Mouse (Mus musculus) adrenal gland, postnatal 25 days (tissue): ENCODE data around the gene Cnih2. TPM values are rescaled to one million over a fixed set of nuclear protein-coding genes. Genes with fewer than 3 reads are reported as not detected.
A peak's percentile ranks its signal among the peaks of the same experiment; 100 is the strongest.

Experiments
- DNase-seq: peaks from one replicate; pipeline ENCODE4 v3.0.0; 2021; ENCODE audit warnings: mixed read lengths
- total RNA-seq: library from RNA; stranded (reverse); gene quantifications from 2 replicates; pipeline ENCODE4 v1.2.3, GENCODE M21; 2021

Cnih2 gene
- total RNA-seq, 1 experiment from 2014 or later, result 2.7 TPM

- peak; percentile 69 for DNase-seq
Observed at GRCm38 (mm10) chr19:5067867-5068569, 30.3 kb downstream of the Cnih2 start, which contains the start of gene Cd248. Cd248 (plus strand) TSS chr19:5068078.

DNA sequence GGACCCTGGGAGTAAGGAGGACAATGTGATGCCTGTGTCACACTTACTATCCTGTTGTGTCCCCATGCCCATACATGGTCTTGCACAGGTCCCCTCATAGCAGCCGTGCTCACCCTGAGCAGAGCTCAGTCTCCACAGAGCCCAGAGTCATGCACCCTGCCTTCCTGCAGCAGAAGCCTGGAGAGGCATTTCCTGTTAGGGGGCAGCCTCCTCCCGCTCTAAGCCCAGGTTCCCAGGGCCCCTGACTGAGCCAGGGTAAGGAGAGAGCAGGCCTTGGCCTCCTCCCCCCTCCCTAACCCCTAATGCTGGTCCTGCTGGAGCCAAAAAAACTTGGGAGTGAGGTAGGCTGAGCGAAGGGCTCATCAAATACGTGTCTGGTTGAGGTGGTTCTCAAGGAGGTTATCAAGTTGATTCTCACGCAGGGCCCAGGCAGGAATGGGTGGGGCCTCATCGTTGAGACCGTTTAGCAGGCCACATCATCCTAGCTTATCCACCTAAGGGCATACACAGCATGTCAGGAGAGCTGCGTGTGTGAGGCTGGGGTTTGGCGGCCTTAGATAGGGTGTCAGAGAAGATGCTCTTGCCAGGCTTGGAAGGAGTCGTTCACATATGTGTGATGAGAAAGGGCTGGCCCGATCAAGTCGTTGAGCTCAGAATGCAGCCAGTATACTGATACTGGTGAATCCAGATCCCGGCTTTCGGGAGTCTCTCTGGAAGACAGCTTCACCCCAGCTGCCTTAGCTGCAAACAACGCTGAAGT lies 31.1 kb downstream of the Cnih2 start:
- no peak for DNase-seq

DNA sequence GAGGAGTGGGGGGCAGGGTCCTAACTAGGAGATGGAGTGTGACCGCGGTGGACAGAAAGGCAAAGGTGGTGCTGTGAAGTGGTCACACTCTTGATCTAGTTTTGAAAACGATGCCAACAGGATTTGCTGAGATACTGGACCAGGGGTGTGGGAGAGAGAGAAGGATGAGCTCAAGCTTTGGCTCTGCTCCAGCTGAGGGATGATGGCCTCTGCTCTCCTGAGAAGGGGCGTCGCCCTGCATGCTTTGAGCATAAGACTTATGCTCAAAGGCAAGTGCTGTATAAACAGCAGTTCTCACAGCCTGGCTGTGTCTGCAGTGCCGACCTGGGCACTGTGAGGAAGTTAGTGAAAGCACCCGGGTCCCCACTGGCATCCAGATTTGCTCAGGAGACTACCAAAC lies 33.2 kb downstream of the Cnih2 start:
- no peak for DNase-seq

- no peak for DNase-seq
Observed at GRCm38 (mm10) chr19:5062446-5062845, 35.9 kb downstream of the Cnih2 start.

DNA sequence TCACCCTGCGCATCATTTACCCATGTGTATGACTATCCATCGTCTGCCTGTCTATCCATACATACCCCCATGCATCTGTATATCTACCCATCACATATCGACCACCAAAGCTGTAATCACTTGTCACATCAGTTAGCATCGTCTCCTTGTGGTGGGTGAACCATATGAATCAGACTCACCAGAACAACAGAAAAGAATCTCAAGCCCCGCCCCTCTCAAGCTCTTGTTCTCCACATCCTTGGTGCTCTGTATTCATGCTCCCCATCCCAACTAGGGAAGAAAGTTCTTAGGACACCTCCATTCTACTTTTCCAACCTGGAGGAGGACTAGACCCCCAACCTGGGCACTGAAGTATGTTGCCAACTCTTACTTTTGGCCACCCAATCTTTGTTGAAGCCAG lies 36.3 kb downstream of the Cnih2 start:
- DNase-seq, result no peak

DNA sequence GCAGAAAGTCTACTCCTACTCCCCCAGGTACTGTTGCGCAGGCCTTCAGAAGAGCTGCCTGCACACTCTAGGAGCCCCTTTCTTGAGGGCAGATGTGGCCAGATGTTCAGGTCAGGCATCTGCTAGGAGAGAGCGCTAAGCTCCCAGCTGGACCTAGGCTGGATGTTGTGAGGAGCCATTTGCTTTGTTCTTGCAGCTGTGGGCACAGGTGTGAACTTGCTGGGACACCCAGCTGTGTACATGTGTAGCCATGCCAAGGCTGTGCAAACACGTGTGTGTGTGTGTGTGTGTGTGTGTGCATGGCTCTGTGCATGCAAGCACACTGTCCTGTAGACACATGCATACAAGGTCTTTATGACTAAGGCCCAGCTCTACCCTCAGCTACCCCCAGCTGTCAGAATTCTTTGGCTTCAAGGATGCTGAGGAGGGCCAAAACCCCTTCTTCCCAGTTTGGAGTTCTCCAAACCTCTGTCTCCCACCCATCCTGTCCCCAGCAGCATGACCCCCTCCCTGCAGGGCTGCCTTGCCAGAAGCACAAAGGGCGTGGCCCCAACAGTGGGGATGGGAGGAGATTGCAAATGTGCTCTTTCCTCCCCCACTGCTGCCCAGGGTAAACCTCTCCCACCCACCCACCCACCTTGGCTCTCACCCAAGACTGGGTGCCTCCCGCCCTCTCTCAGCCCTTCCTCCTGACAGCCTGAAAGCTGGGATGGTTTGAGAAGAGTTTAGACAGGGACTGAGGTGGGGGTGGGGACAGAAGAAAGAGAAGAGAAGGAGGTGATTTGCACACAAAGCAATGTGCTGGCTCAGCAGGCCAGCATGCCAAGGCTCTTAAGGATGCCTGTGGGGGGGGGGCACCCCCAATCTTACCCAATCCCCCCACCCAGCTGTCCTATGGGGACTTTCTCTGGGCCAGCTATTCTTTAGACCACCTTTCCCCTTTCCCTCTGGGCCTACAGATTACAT lies 37.7 kb downstream of the Cnih2 start:
- no peak for DNase-seq

GRCm38 (mm10) chr19:5058801-5059771 lies 39.2 kb downstream of the Cnih2 start:
- DNase-seq, result no peak

- no peak for DNase-seq
Observed at GRCm38 (mm10) chr19:5057876-5058775, 40.2 kb downstream of the Cnih2 start.

DNA sequence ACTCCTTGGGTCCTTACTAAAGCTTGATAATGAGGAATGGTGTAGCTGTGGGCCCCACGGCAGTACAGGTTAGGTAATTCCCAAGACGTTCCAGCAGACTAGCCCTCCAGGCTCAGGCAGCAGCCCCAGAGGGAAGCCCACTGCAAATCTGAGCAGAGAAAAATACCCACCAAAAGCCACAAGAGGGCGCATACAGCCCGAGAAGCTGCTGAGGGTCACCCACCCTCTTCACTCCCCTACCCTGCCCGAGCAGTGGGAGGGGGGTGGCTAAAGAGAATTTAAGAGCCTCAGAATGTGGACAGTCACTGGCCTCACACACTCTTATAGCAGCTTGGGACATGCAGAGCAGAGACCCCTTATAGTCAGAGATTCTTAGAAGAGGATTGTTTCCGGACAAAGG lies 42.1 kb downstream of the Cnih2 start:
- no peak for DNase-seq

- DNase-seq, result peak; percentile 67
Observed at GRCm38 (mm10) chr19:5053909-5054308, 44.4 kb downstream of the Cnih2 start.

- DNase-seq, result no peak
Observed at GRCm38 (mm10) chr19:5052853-5053252, 45.5 kb downstream of the Cnih2 start.

DNA sequence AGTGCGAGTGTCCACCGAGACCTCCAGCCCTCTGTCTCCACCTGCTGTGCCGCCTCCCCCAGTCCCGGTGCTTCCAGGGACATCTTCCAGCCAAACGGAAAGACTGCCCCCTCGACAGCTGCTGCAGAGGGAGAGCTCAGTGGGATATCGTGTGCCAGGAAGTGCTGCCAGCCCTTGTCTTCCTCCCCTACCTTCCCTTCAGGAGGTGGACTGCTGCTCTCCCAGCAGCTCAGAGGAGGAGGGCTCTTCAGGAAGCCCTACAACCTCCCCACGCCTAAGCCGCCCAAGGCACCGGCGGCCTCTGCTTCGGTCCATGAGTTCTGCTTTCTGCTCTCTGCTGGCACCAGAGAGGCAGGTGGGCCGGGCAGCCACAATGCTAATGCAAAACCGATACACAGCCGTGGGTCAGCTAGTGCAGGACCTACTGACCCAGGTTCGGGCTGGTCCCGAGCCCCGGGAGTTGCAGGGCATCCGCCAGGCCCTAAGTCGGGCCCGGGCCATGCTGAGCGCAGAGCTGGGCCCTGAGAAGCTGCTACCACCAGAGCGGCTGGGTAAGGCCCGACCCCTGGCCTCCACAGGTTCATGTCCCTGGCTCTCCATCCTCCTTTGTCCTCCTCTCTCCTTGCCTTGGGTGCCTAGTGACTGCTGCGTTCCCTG lies 46.0 kb downstream of the Cnih2 start:
- no peak for DNase-seq

DNA sequence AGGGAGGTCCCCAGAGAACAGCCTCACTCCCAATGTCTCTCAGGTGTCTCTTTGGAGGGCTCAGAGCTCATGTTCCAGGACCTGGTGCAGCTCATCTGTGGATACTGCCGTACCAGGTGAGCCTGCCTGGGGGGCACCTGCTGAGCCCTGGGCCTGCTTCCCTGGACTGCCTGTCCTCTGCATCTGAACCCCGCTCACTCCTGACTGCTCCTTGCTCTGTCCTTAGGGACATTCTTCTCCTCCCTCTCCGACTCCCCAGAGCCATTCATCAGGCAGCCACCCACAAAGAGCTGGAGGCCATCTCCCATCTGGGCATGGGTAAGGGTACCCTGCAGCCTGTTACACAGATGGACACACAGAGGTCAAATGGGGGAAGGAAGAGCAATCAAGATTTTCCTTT lies 46.8 kb downstream of the Cnih2 start:
- no peak for DNase-seq

DNA sequence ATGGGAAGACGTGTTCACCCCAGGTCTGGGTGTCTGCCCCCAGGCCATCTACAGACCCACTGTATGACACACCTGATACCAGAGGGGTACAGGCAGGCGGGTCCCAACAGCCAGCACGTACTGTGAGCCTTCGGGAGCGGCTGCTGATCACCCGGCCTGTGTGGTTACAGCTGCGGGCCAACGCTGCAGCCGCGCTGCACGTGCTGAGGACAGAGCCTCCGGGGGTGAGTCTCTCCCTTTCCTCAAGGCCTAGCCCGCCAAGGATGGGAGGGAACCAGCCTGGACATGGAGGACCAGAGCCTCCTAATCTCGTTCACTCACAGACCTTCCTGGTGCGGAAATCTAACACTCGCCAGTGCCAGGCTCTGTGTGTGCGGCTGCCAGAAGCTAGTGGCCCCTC lies 47.3 kb downstream of the Cnih2 start:
- no peak for DNase-seq

GRCm38 (mm10) chr19:5050047-5050905 lies 48.0 kb downstream of the Cnih2 start, which contains the start of gene Rin1:
Rin1 (plus strand) TSS chr19:5050481.
- no peak for DNase-seq

- DNase-seq, result no peak
Observed at GRCm38 (mm10) chr19:5049325-5049724, 49.0 kb downstream of the Cnih2 start.

GRCm38 (mm10) chr19:5048138-5049056 lies 49.9 kb downstream of the Cnih2 start:
- no peak for DNase-seq
